Mouse (Mus musculus) neural tube, embryonic 12.5 days (tissue): ENCODE data around the gene Pex12. TPM values are rescaled to one million over a fixed set of nuclear protein-coding genes. Genes with fewer than 3 reads are reported as not detected.
A peak's percentile ranks its signal among the peaks of the same experiment; 100 is the strongest.

Experiments used
- ATAC-seq: fragments of 200-750 bp; cut with Nextera tagmentation; 2 replicates; pipeline ENCODE4 v1.8.0; 2017; ENCODE audit warnings: low read depth, mild to moderate bottlenecking, moderate TSS enrichment, moderate library complexity; ENCODE audit not compliant: low FRiP score
- H3K27ac ChIP-seq: fragments of 300-500 bp; sonication (generic); 2 replicates; pipeline ENCODE4 v1.5.1; 2016
- H3K27me3 ChIP-seq: fragments of 300-500 bp; sonication (generic); replicated peaks from 2 replicates; pipeline ENCODE4 v1.6.1; 2016; ENCODE audit warnings: mild to moderate bottlenecking
- H3K36me3 ChIP-seq: fragments of 300-500 bp; sonication (generic); 2 replicates; pipeline ENCODE4 v1.6.1; 2016; ENCODE audit warnings: mild to moderate bottlenecking
- H3K4me1 ChIP-seq: fragments of 300-500 bp; sonication (generic); 2 replicates; pipeline ENCODE4 v1.6.1; 2016
- H3K4me2 ChIP-seq: fragments of 300-500 bp; sonication (generic); replicated peaks from 2 replicates; pipeline ENCODE4 v1.6.1; 2016; ENCODE audit warnings: mild to moderate bottlenecking
- H3K4me3 ChIP-seq: fragments of 300-500 bp; sonication (generic); 2 replicates; pipeline ENCODE4 v1.5.1; 2016
- H3K9ac ChIP-seq: fragments of 300-500 bp; sonication (generic); 2 replicates; pipeline ENCODE4 v1.6.1; 2016; ENCODE audit warnings: mild to moderate bottlenecking
- H3K9me3 ChIP-seq: fragments of 300-500 bp; sonication (generic); 2 replicates; pipeline ENCODE4 v1.6.1; 2016; ENCODE audit warnings: mild to moderate bottlenecking
- WGBS: fragments of 180-500 bp; shearing (Covaris S2); methylation state at CpG from one replicate; pipeline ENCODE4 v1.1.7; 2016; 5-methylcytosine and 5-hydroxymethylcytosine counted together
- polyA plus RNA-seq: library from polyadenylated mRNA; unstranded; fragments of >200 nt; fragmentation: Nextera tagmentation; extraction: Ambion mirVana; gene quantifications from 2 replicates; pipeline ENCODE4 v1.2.1, GENCODE M21; 2016

The Pex12 gene
- polyA plus RNA-seq, 1 experiment from 2014 or later, result 16.3 TPM

DNA sequence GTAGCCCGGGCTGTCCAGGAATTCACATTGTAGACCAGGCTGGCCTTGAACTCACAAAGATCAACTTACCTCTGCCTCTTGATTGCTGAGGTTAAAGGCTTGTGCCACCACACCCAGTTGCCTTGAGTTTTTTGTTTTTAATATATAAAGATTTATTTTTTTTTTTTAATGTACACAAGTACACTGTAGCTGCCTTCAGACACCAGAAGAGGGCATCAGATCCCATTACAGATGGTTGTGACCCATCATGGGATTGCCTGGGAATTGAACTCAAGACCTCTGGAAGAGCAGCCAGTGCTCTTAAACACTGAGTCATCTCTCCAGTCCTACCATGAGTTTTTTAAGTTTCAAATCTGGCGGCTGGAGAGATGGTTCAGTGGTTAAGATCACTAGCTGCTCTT lies 955 bp downstream of the Pex12 start:
- Histone ChIP-seq H3K4me3 (no peak overlapping the region), H3K36me3 (peaks cover 3% of the 10 kb centered on the region; the same call in 1 of the 2 replicates), H3K27me3 (no peaks in the 10 kb centered on the region), H3K4me2 (no peak overlapping the region), H3K9ac (no peak overlapping the region), H3K4me1 (peaks cover 33% of the 10 kb centered on the region), H3K9me3 (no peaks in the 10 kb centered on the region), H3K27ac (no peak overlapping the region)
- WGBS, result 66% methylated on average over 2 of the region's 2 CpGs
- ATAC-seq, result no peak

- no peak overlapping the region for H3K27ac ChIP-seq
- no peaks in the 10 kb centered on the region for H3K27me3 ChIP-seq
- H3K9me3 ChIP-seq, result no peaks in the 10 kb centered on the region
- H3K36me3 ChIP-seq, result peaks cover 13% of the 10 kb centered on the region
- no peak for ATAC-seq
- WGBS, result 95% methylated on average over 9 of the region's 9 CpGs
- H3K9ac ChIP-seq, result no peak overlapping the region
- H3K4me2 ChIP-seq, result no peak overlapping the region
- H3K4me3 ChIP-seq, result no peak overlapping the region
- H3K4me1 ChIP-seq, result peaks cover 28% of the 10 kb centered on the region
Observed at GRCm38 (mm10) chr11:83299724-83300123, 2.7 kb downstream of the Pex12 start.

GRCm38 (mm10) chr11:83298225-83299195 lies 3.9 kb downstream of the Pex12 start, which contains the start of gene Ap2b1:
Gene Ap2b1, plus strand, starts transcription at chr11:83299024.
- ATAC-seq, result peak; percentile 89
- Histone ChIP-seq H3K9me3 (no peaks in the 10 kb centered on the region), H3K4me3 (peak within 1 kb of the TSS; percentile 76), H3K9ac (peak within 1 kb of the TSS; percentile 79), H3K27me3 (no peaks in the 10 kb centered on the region), H3K36me3 (peaks cover 13% of the 10 kb centered on the region), H3K4me1 (peaks cover 24% of the 10 kb centered on the region), H3K4me2 (peak within 1 kb of the TSS; percentile 83), H3K27ac (peak within 1 kb of the TSS; percentile 59)
- 2% methylated on average over 56 of the region's 56 CpGs for WGBS

- H3K4me2 ChIP-seq, result peak overlapping the region; percentile 83
- H3K4me3 ChIP-seq, result peak overlapping the region; percentile 76
- no peaks in the 10 kb centered on the region for H3K27me3 ChIP-seq
- peak overlapping the region; percentile 79 for H3K9ac ChIP-seq
- H3K27ac ChIP-seq, result no peak overlapping the region
- no peak for ATAC-seq
- H3K9me3 ChIP-seq, result no peaks in the 10 kb centered on the region
- H3K4me1 ChIP-seq, result peaks cover 30% of the 10 kb centered on the region
- 67% methylated on average over 6 of the region's 6 CpGs for WGBS
- peaks cover 13% of the 10 kb centered on the region for H3K36me3 ChIP-seq
Observed at GRCm38 (mm10) chr11:83297816-83298215, 4.6 kb downstream of the Pex12 start.

DNA sequence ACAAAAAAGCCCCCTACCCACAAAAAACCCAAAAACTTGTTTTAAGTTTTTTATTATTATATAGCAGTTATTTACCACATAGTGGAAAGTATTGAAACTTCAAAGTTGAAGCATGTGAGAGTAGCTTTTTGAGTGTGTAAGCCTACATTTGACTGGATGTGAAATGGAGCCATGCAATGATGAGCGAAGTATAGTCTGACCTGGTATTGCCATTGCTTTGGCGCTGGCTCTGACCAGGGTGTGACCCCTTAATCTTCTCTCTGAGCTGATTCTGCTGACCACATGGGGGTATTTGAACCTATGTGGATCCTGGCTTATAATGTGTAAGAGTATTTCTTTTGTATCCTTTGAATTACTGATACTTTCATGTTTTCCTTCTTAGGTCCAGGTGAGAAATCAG lies 8.3 kb downstream of the Pex12 start:
- no peaks in the 10 kb centered on the region for H3K27me3 ChIP-seq
- peaks cover 35% of the 10 kb centered on the region for H3K4me1 ChIP-seq
- H3K4me2 ChIP-seq, result no peak overlapping the region; the same call in 1 of the 2 replicates
- no peak for ATAC-seq
- no peak overlapping the region for H3K27ac ChIP-seq
- no peak overlapping the region for H3K9ac ChIP-seq
- WGBS, result 99% methylated on average over 2 of the region's 2 CpGs
- H3K4me3 ChIP-seq, result no peak overlapping the region
- H3K9me3 ChIP-seq, result no peaks in the 10 kb centered on the region
- peaks cover 13% of the 10 kb centered on the region for H3K36me3 ChIP-seq

- no peaks in the 10 kb centered on the region for H3K27me3 ChIP-seq
- peak overlapping the region; percentile 87 for H3K4me2 ChIP-seq
- no peak overlapping the region for H3K27ac ChIP-seq
- 90% methylated on average over 1 of the region's 1 CpGs for WGBS
- peak overlapping the region; percentile 55; the same call in 1 of the 2 replicates for H3K9ac ChIP-seq
- H3K4me3 ChIP-seq, result peak overlapping the region; percentile 51; the same call in 1 of the 2 replicates
- no peak for ATAC-seq
- H3K4me1 ChIP-seq, result peaks cover 33% of the 10 kb centered on the region
- peaks cover 13% of the 10 kb centered on the region for H3K36me3 ChIP-seq
- no peaks in the 10 kb centered on the region for H3K9me3 ChIP-seq
Observed at GRCm38 (mm10) chr11:83293182-83293581, 9.2 kb downstream of the Pex12 start.

DNA sequence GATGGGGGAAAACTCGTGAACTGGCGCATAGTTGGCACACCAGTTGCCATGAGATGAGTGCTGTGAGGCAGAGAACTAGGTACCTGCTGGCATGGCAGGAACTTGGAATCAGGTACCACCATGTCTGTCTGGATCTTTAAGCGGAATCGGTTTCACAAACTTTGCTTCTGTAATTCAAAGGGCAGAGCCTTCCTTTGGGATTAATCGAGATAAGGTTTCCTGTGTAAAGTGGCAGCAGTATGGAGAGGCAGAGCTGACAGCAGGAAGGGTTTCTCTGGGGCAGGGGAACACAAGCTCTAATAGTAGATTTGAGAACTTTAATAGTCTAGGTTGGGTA lies 10.2 kb downstream of the Pex12 start:
- ATAC-seq, result 0 out of 2 replicates have a peak, but pooled peaks have one; percentile 23
- Histone ChIP-seq H3K9ac (peak overlapping the region; percentile 55), H3K4me3 (peak overlapping the region; percentile 51), H3K4me2 (peak overlapping the region; percentile 87), H3K36me3 (peaks cover 13% of the 10 kb centered on the region), H3K9me3 (no peaks in the 10 kb centered on the region), H3K27me3 (no peaks in the 10 kb centered on the region), H3K4me1 (peaks cover 24% of the 10 kb centered on the region), H3K27ac (no peak overlapping the region)
- WGBS, result 4% methylated on average over 5 of the region's 5 CpGs

DNA sequence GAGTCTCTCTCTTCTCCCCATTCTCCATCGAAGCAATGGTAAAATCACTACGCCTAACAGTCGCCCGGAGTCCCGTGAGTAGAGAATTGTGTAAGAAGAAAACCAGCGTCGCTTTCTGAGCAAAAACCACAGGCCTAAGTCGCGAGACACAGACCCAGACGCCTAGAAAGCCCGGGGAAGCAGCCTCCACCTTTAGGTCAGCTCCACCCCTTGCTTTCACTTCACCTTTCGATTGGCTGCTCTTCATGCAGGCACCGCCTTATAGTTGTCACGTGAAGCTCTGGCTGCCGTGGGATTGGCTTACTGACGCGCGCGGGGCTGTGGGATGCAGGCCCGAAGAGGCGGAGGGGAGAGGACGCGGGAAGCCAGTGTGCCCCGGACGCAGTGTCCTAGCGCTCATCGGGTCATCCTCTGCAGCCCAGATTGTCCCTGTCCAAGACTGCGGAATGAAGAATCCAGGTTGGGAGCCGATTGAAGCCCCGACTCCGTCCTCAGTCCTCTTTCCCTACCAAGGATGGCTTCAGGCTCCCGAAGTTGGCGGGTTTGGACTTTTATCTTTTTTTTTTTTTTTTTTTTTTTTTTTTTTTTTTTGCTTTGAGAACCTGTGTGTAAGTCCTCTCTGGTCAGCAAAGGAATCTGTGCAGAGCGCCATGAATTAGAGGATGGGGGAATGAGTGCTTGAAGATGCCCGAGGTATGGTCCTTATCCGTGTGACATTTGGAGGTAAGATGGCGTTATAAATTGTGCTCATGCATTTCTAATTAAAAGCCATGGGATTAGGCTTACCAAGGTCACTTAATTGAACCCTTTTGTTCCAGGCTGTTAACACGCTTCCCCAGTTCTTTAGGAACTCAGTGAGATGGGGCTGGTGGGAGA lies 10.8 kb downstream of the Pex12 start:
- WGBS, result under 1% methylated on average over 38 of the region's 38 CpGs
- H3K36me3 ChIP-seq, result peaks cover 12% of the 10 kb centered on the region
- peak overlapping the region; percentile 87 for H3K4me2 ChIP-seq
- H3K27ac ChIP-seq, result no peak overlapping the region
- H3K27me3 ChIP-seq, result no peaks in the 10 kb centered on the region
- H3K4me3 ChIP-seq, result peak overlapping the region; percentile 51
- H3K4me1 ChIP-seq, result peaks cover 21% of the 10 kb centered on the region
- H3K9me3 ChIP-seq, result no peaks in the 10 kb centered on the region
- peak overlapping the region; percentile 55 for H3K9ac ChIP-seq
- peak; percentile 99 for ATAC-seq

DNA sequence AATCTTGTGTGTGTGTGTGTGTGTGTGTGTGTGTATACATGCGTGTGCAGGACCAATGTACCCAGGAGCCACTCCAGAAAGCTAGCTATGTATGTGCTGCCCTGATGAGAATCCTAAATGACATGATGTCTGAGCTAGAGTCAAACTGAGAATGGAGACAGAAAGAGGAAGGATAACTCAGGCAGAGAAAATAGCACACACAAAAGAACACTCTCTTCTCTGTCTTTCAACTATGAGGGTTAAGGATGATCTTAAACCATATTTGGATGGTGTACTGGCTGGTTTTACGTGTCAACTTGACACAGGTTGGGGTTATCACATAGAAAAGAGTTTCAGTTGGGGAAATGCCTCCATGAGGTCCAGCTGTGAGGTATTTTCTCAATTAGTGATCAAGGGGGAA lies 12.8 kb downstream of the Pex12 start:
- H3K4me3 ChIP-seq, result no peak overlapping the region
- H3K4me2 ChIP-seq, result no peak overlapping the region
- no peak for ATAC-seq
- H3K27ac ChIP-seq, result no peak overlapping the region
- no peak overlapping the region for H3K9ac ChIP-seq
- H3K4me1 ChIP-seq, result peaks cover 21% of the 10 kb centered on the region
- H3K36me3 ChIP-seq, result no peaks in the 10 kb centered on the region; the same call in 1 of the 2 replicates
- H3K27me3 ChIP-seq, result no peaks in the 10 kb centered on the region
- H3K9me3 ChIP-seq, result no peaks in the 10 kb centered on the region
- 92% methylated on average over 2 of the region's 2 CpGs for WGBS

GRCm38 (mm10) chr11:83289036-83289435 lies 13.3 kb downstream of the Pex12 start:
- no peak for ATAC-seq
- WGBS, result 92% methylated on average over 5 of the region's 5 CpGs
- H3K36me3 ChIP-seq, result no peaks in the 10 kb centered on the region

GRCm38 (mm10) chr11:83286566-83286965 lies 15.8 kb downstream of the Pex12 start, which contains the start of gene Slfn14:
Gene Slfn14, minus strand, starts transcription at chr11:83286726.
- 68% methylated on average over 1 of the region's 1 CpGs for WGBS
- Histone ChIP-seq H3K4me3 (no peak within 1 kb of the TSS), H3K9ac (no peak within 1 kb of the TSS), H3K4me1 (no peaks in the 10 kb centered on the region), H3K9me3 (no peaks in the 10 kb centered on the region), H3K27ac (no peak within 1 kb of the TSS), H3K4me2 (no peak within 1 kb of the TSS), H3K36me3 (no peaks in the 10 kb centered on the region), H3K27me3 (no peaks in the 10 kb centered on the region)
- ATAC-seq, result no peak

More at GRCm38 (mm10) chr11:83289036-83289435, 13.3 kb downstream of the Pex12 start:
- Histone ChIP-seq H3K9me3 (no peaks in the 10 kb centered on the region), H3K9ac (no peak overlapping the region), H3K27me3 (no peaks in the 10 kb centered on the region), H3K4me3 (no peak overlapping the region), H3K4me2 (no peak overlapping the region), H3K4me1 (peaks cover 19% of the 10 kb centered on the region), H3K27ac (no peak overlapping the region)

GRCm38 (mm10) chr11:83285627-83286026 lies 16.8 kb downstream of the Pex12 start:
- Histone ChIP-seq H3K9me3 (no peaks in the 10 kb centered on the region), H3K4me1 (no peaks in the 10 kb centered on the region), H3K4me2 (no peak overlapping the region), H3K9ac (no peak overlapping the region), H3K27ac (no peak overlapping the region), H3K27me3 (no peaks in the 10 kb centered on the region), H3K4me3 (no peak overlapping the region), H3K36me3 (no peaks in the 10 kb centered on the region)
- no peak for ATAC-seq
- WGBS, result 90% methylated on average over 4 of the region's 4 CpGs
